Mouse (Mus musculus): Measurements from ENCODE around the gene Itpkb. TPM values are rescaled to one million over a fixed set of nuclear protein-coding genes. Genes with fewer than 3 reads are reported as not detected.

Gene Itpkb
- polyA plus RNA-seq, 1 experiment from 2014 or later: 7.2 TPM

GRCm38 (mm10) chr1:180458680-180459079 is 128.4 kb downstream of the Itpkb start:
- no peak overlapping the region for H3K4me3 ChIP-seq (ENCODE audit: low read depth, low read length)
- no peaks in the 10 kb centered on the region for H3K36me3 ChIP-seq (ENCODE audit: control insufficient read depth, insufficient read depth, low read length)
- H3K4me2 ChIP-seq (ENCODE audit: low read depth, severe bottlenecking): no peak overlapping the region
- no peak overlapping the region for H3K9ac ChIP-seq (ENCODE audit: low read length)
- H3K4me1 ChIP-seq (ENCODE audit: control insufficient read depth, insufficient read depth, low read length): peaks cover 2% of the 10 kb centered on the region; the same call in 1 of the 2 replicates
- DNase-seq (ENCODE audit: low spot score) (no peak), ATAC-seq (ENCODE audit: insufficient number of reproducible peaks, low FRiP score, low TSS enrichment, low read depth) (no peak)
- WGBS: 68% methylated on average over 3 of the region's 3 CpGs
- H3K27ac ChIP-seq (replicated peaks; ENCODE audit: low read depth, low read length): no peak overlapping the region
- H3K9me3 ChIP-seq (ENCODE audit: control insufficient read depth, low read length): no peaks in the 10 kb centered on the region
- no peaks in the 10 kb centered on the region for H3K27me3 ChIP-seq (ENCODE audit: control insufficient read depth, insufficient read depth, low read length)

GRCm38 (mm10) chr1:180460721-180461120 is 130.4 kb downstream of the Itpkb start:
- Histone ChIP-seq H3K9me3 (ENCODE audit: control insufficient read depth, low read length) (no peaks in the 10 kb centered on the region), H3K4me3 (ENCODE audit: low read depth, low read length) (no peak overlapping the region), H3K27ac (replicated peaks; ENCODE audit: low read depth, low read length) (no peak overlapping the region), H3K4me2 (ENCODE audit: low read depth, severe bottlenecking) (no peak overlapping the region), H3K27me3 (ENCODE audit: control insufficient read depth, insufficient read depth, low read length) (no peaks in the 10 kb centered on the region), H3K9ac (ENCODE audit: low read length) (no peak overlapping the region), H3K4me1 (ENCODE audit: control insufficient read depth, insufficient read depth, low read length) (peaks cover 2% of the 10 kb centered on the region; the same call in 1 of the 2 replicates), H3K36me3 (ENCODE audit: control insufficient read depth, insufficient read depth, low read length) (no peaks in the 10 kb centered on the region)
- DNase-seq (ENCODE audit: low spot score) (no peak), ATAC-seq (ENCODE audit: insufficient number of reproducible peaks, low FRiP score, low TSS enrichment, low read depth) (no peak)
- 56% methylated on average over 5 of the region's 5 CpGs for WGBS

GRCm38 (mm10) chr1:180462396-180462795 is 132.1 kb downstream of the Itpkb start:
- WGBS: 72% methylated on average over 5 of the region's 5 CpGs
- DNase-seq (ENCODE audit: low spot score): no peak

GRCm38 (mm10) chr1:180462983-180463475 is 132.7 kb downstream of the Itpkb start:
- H3K9ac ChIP-seq (ENCODE audit: low read length): no peak overlapping the region
- 93% methylated on average over 5 of the region's 5 CpGs for WGBS
- no peak for DNase-seq (ENCODE audit: low spot score)
- H3K36me3 ChIP-seq (ENCODE audit: control insufficient read depth, insufficient read depth, low read length): no peaks in the 10 kb centered on the region
- H3K27ac ChIP-seq (replicated peaks; ENCODE audit: low read depth, low read length): no peak overlapping the region
- no peaks in the 10 kb centered on the region for H3K9me3 ChIP-seq (ENCODE audit: control insufficient read depth, low read length)
- H3K4me3 ChIP-seq (ENCODE audit: low read depth, low read length): no peak overlapping the region
- no peak for ATAC-seq (ENCODE audit: insufficient number of reproducible peaks, low FRiP score, low TSS enrichment, low read depth)
- no peaks in the 10 kb centered on the region for H3K27me3 ChIP-seq (ENCODE audit: control insufficient read depth, insufficient read depth, low read length)
- H3K4me2 ChIP-seq (ENCODE audit: low read depth, severe bottlenecking): no peak overlapping the region
- peaks cover 2% of the 10 kb centered on the region; the same call in 1 of the 2 replicates for H3K4me1 ChIP-seq (ENCODE audit: control insufficient read depth, insufficient read depth, low read length)

More at GRCm38 (mm10) chr1:180462396-180462795, 132.1 kb downstream of the Itpkb start:
- Histone ChIP-seq H3K4me1 (ENCODE audit: control insufficient read depth, insufficient read depth, low read length) (peaks cover 2% of the 10 kb centered on the region; the same call in 1 of the 2 replicates), H3K9ac (ENCODE audit: low read length) (no peak overlapping the region), H3K36me3 (ENCODE audit: control insufficient read depth, insufficient read depth, low read length) (no peaks in the 10 kb centered on the region), H3K4me2 (ENCODE audit: low read depth, severe bottlenecking) (no peak overlapping the region), H3K4me3 (ENCODE audit: low read depth, low read length) (no peak overlapping the region), H3K27ac (replicated peaks; ENCODE audit: low read depth, low read length) (no peak overlapping the region), H3K9me3 (ENCODE audit: control insufficient read depth, low read length) (no peaks in the 10 kb centered on the region), H3K27me3 (ENCODE audit: control insufficient read depth, insufficient read depth, low read length) (no peaks in the 10 kb centered on the region)
- no peak for ATAC-seq (ENCODE audit: insufficient number of reproducible peaks, low FRiP score, low TSS enrichment, low read depth)

GRCm38 (mm10) chr1:180464357-180464756 is 134.1 kb downstream of the Itpkb start:
- Histone ChIP-seq H3K4me2 (ENCODE audit: low read depth, severe bottlenecking) (no peak overlapping the region), H3K9me3 (ENCODE audit: control insufficient read depth, low read length) (no peaks in the 10 kb centered on the region), H3K27me3 (ENCODE audit: control insufficient read depth, insufficient read depth, low read length) (no peaks in the 10 kb centered on the region), H3K4me3 (ENCODE audit: low read depth, low read length) (no peak overlapping the region), H3K36me3 (ENCODE audit: control insufficient read depth, insufficient read depth, low read length) (no peaks in the 10 kb centered on the region), H3K4me1 (ENCODE audit: control insufficient read depth, insufficient read depth, low read length) (no peaks in the 10 kb centered on the region), H3K9ac (ENCODE audit: low read length) (no peak overlapping the region), H3K27ac (replicated peaks; ENCODE audit: low read depth, low read length) (no peak overlapping the region)
- ATAC-seq (ENCODE audit: insufficient number of reproducible peaks, low FRiP score, low TSS enrichment, low read depth): no peak
- WGBS: 78% methylated on average over 5 of the region's 5 CpGs
- no peak for DNase-seq (ENCODE audit: low spot score)

- Histone ChIP-seq H3K4me3 (ENCODE audit: low read depth, low read length) (no peak overlapping the region), H3K36me3 (ENCODE audit: control insufficient read depth, insufficient read depth, low read length) (no peaks in the 10 kb centered on the region), H3K27me3 (ENCODE audit: control insufficient read depth, insufficient read depth, low read length) (no peaks in the 10 kb centered on the region), H3K4me1 (ENCODE audit: control insufficient read depth, insufficient read depth, low read length) (no peaks in the 10 kb centered on the region), H3K4me2 (ENCODE audit: low read depth, severe bottlenecking) (no peak overlapping the region), H3K27ac (replicated peaks; ENCODE audit: low read depth, low read length) (no peak overlapping the region), H3K9me3 (ENCODE audit: control insufficient read depth, low read length) (no peaks in the 10 kb centered on the region), H3K9ac (ENCODE audit: low read length) (no peak overlapping the region)
- no peak for ATAC-seq (ENCODE audit: insufficient number of reproducible peaks, low FRiP score, low TSS enrichment, low read depth)
- no peak for DNase-seq (ENCODE audit: low spot score)
- WGBS: 60% methylated on average over 5 of the region's 5 CpGs
Observed at GRCm38 (mm10) chr1:180465620-180466019, 135.3 kb downstream of the Itpkb start.

GRCm38 (mm10) chr1:180468004-180468403 is 137.7 kb downstream of the Itpkb start:
- no peak for ATAC-seq (ENCODE audit: insufficient number of reproducible peaks, low FRiP score, low TSS enrichment, low read depth)
- no peak overlapping the region for H3K4me2 ChIP-seq (ENCODE audit: low read depth, severe bottlenecking)
- no peaks in the 10 kb centered on the region for H3K9me3 ChIP-seq (ENCODE audit: control insufficient read depth, low read length)
- H3K4me1 ChIP-seq (ENCODE audit: control insufficient read depth, insufficient read depth, low read length): no peaks in the 10 kb centered on the region
- H3K4me3 ChIP-seq (ENCODE audit: low read depth, low read length): no peak overlapping the region
- H3K27ac ChIP-seq (replicated peaks; ENCODE audit: low read depth, low read length): no peak overlapping the region
- no peak overlapping the region for H3K9ac ChIP-seq (ENCODE audit: low read length)
- no peak for DNase-seq (ENCODE audit: low spot score)
- H3K27me3 ChIP-seq (ENCODE audit: control insufficient read depth, insufficient read depth, low read length): no peaks in the 10 kb centered on the region
- H3K36me3 ChIP-seq (ENCODE audit: control insufficient read depth, insufficient read depth, low read length): no peaks in the 10 kb centered on the region
- WGBS: 94% methylated on average over 4 of the region's 4 CpGs

GRCm38 (mm10) chr1:180473566-180473965 is 143.3 kb downstream of the Itpkb start:
- ATAC-seq (ENCODE audit: insufficient number of reproducible peaks, low FRiP score, low TSS enrichment, low read depth): no peak

More at GRCm38 (mm10) chr1:180473566-180473965, 143.3 kb downstream of the Itpkb start:
- H3K9me3 ChIP-seq (ENCODE audit: control insufficient read depth, low read length): no peaks in the 10 kb centered on the region
- H3K4me3 ChIP-seq (ENCODE audit: low read depth, low read length): no peak overlapping the region
- H3K4me1 ChIP-seq (ENCODE audit: control insufficient read depth, insufficient read depth, low read length): no peaks in the 10 kb centered on the region
- H3K27ac ChIP-seq (replicated peaks; ENCODE audit: low read depth, low read length): no peak overlapping the region
- no peaks in the 10 kb centered on the region for H3K36me3 ChIP-seq (ENCODE audit: control insufficient read depth, insufficient read depth, low read length)
- H3K4me2 ChIP-seq (ENCODE audit: low read depth, severe bottlenecking): no peak overlapping the region
- no peak for DNase-seq (ENCODE audit: low spot score)
- H3K9ac ChIP-seq (ENCODE audit: low read length): no peak overlapping the region
- no peaks in the 10 kb centered on the region for H3K27me3 ChIP-seq (ENCODE audit: control insufficient read depth, insufficient read depth, low read length)
